ENCODE assay signal across 8 mouse cellular contexts in genomic region chr14:58071830-58072770, GRCm38 (mm10). TPM values are rescaled to one million over a fixed set of nuclear protein-coding genes. Genes with fewer than 3 reads are reported as not detected.
DNase-seq lines count a peak whose midpoint lies in the region; ATAC-seq and TF ChIP-seq lines count a peak whose summit lies in the region.

No protein-coding gene starts in this region.

- ATAC-seq in embryonic facial prominence, embryonic 11.5 days (replicated peaks; ENCODE audit: insufficient number of reproducible peaks, low FRiP score, low TSS enrichment, low read depth): peak; percentile 75; the same call in 1 of the 2 replicates
- peak; percentile 79 for ATAC-seq in limb, embryonic 14.5 days (ENCODE audit: low FRiP score, low read depth)
- ATAC-seq in midbrain, embryonic 13.5 days: peak; percentile 83

- WGBS in embryonic facial prominence, embryonic 11.5 days: under 1% methylated on average over 83 of the region's 85 CpGs
- WGBS in heart, embryonic 10.5 days: under 1% methylated on average over 85 of the region's 85 CpGs
- WGBS in limb, embryonic 14.5 days: under 1% methylated on average over 67 of the region's 85 CpGs
- WGBS in midbrain, embryonic 13.5 days: under 1% methylated on average over 85 of the region's 85 CpGs

- H3K4me1 ChIP-seq in embryonic facial prominence, embryonic 11.5 days (ENCODE audit: control insufficient read depth, insufficient read depth, low read length): peaks cover 11% of the 10 kb centered on the region; the same call in 1 of the 2 replicates
- H3K4me1 ChIP-seq in heart, embryonic 10.5 days: peaks cover 48% of the 10 kb centered on the region
- peaks cover 28% of the 10 kb centered on the region for H3K4me1 ChIP-seq in limb, embryonic 14.5 days (ENCODE audit: control insufficient read depth, insufficient read depth, low read length)
- peaks cover 52% of the 10 kb centered on the region for H3K4me1 ChIP-seq in midbrain, embryonic 13.5 days (replicated peaks)

- peak overlapping the region; percentile 92 for H3K4me2 ChIP-seq in embryonic facial prominence, embryonic 11.5 days (ENCODE audit: low read depth, low read length)
- peak overlapping the region; percentile 97 for H3K4me2 ChIP-seq in limb, embryonic 14.5 days (replicated peaks; ENCODE audit: low read depth, low read length, severe bottlenecking)
- peak overlapping the region; percentile 98 for H3K4me2 ChIP-seq in midbrain, embryonic 13.5 days (replicated peaks)

- DNase-seq in spleen, adult 18-20 months: peak; percentile 22 to 63
- DNase-seq in spleen, adult 12 weeks (ENCODE audit: low spot score): no peak
- peak; percentile 87 for DNase-seq in embryonic facial prominence, embryonic 11.5 days (ENCODE audit: low spot score)
- no peak for DNase-seq in heart, embryonic 10.5 days (ENCODE audit: low spot score)
- DNase-seq in kidney, adult 8-10 months: peak; percentile 67 to 74
- peak; percentile 74 for DNase-seq in limb, embryonic 14.5 days (ENCODE audit: low spot score)
- peak; percentile 36 to 40 for DNase-seq in spleen, postnatal 36 days (ENCODE audit: low spot score in 2 of 2)

- H3K9me3 ChIP-seq in embryonic facial prominence, embryonic 11.5 days (replicated peaks; ENCODE audit: control insufficient read depth, low read length): no peaks in the 10 kb centered on the region
- no peaks in the 10 kb centered on the region for H3K9me3 ChIP-seq in heart, embryonic 10.5 days
- no peaks in the 10 kb centered on the region for H3K9me3 ChIP-seq in limb, embryonic 14.5 days (ENCODE audit: control insufficient read depth, low read length)
- H3K9me3 ChIP-seq in midbrain, embryonic 13.5 days: no peaks in the 10 kb centered on the region

- H3K9ac ChIP-seq in embryonic facial prominence, embryonic 11.5 days (replicated peaks; ENCODE audit: low read length): peak overlapping the region; percentile 44
- peak overlapping the region; percentile 56 for H3K9ac ChIP-seq in limb, embryonic 14.5 days (ENCODE audit: low read depth, low read length, severe bottlenecking)
- H3K9ac ChIP-seq in midbrain, embryonic 13.5 days (replicated peaks): peak overlapping the region; percentile 63

- peak overlapping the region; percentile 53 for H3K4me3 ChIP-seq in embryonic facial prominence, embryonic 11.5 days (ENCODE audit: low read depth, low read length)
- peak overlapping the region; percentile 72 for H3K4me3 ChIP-seq in heart, embryonic 10.5 days
- H3K4me3 ChIP-seq in limb, embryonic 14.5 days (replicated peaks; ENCODE audit: low read length): peak overlapping the region; percentile 55
- peak overlapping the region; percentile 68 for H3K4me3 ChIP-seq in midbrain, embryonic 13.5 days (replicated peaks)

- TF ChIP-seq POLR2A in limb, embryonic 14.5 days (IDR thresholded peaks at IDR 0.05; ENCODE audit: borderline replicate concordance, extremely low read depth, insufficient read depth, insufficient read length): no peak

- no peaks in the 10 kb centered on the region for H3K36me3 ChIP-seq in embryonic facial prominence, embryonic 11.5 days (replicated peaks; ENCODE audit: control insufficient read depth, insufficient read depth, low read depth, low read length)
- no peaks in the 10 kb centered on the region for H3K36me3 ChIP-seq in heart, embryonic 10.5 days
- H3K36me3 ChIP-seq in limb, embryonic 14.5 days (ENCODE audit: control insufficient read depth, insufficient read depth, low read length): no peaks in the 10 kb centered on the region
- H3K36me3 ChIP-seq in midbrain, embryonic 13.5 days: no peaks in the 10 kb centered on the region

- H3K27ac ChIP-seq in embryonic facial prominence, embryonic 11.5 days (replicated peaks; ENCODE audit: low read depth, low read length): no peak overlapping the region
- H3K27ac ChIP-seq in heart, embryonic 10.5 days: peak overlapping the region; percentile 90
- H3K27ac ChIP-seq in limb, embryonic 14.5 days (replicated peaks; ENCODE audit: low read depth, low read length): peak overlapping the region; percentile 52; the same call in 1 of the 2 replicates
- 0 out of 2 replicates have a peak overlapping the region, but pooled peaks have one; percentile 35 for H3K27ac ChIP-seq in midbrain, embryonic 13.5 days

- peaks cover 54% of the 10 kb centered on the region for H3K27me3 ChIP-seq in embryonic facial prominence, embryonic 11.5 days (ENCODE audit: control insufficient read depth, insufficient read depth, low read length)
- peaks cover 72% of the 10 kb centered on the region for H3K27me3 ChIP-seq in heart, embryonic 10.5 days (ENCODE audit: insufficient read depth, poor library complexity, severe bottlenecking)
- H3K27me3 ChIP-seq in limb, embryonic 14.5 days (ENCODE audit: control insufficient read depth, insufficient read depth, low read length): peaks cover 63% of the 10 kb centered on the region
- H3K27me3 ChIP-seq in midbrain, embryonic 13.5 days: peaks cover 74% of the 10 kb centered on the region

RNA-seq across cellular contexts. Expression of gene Fgf9, which starts 1.8 kb away (rescaled TPM):
- polyA plus RNA-seq in embryonic facial prominence, embryonic 11.5 days (2014; fragmentation: Nextera tagmentation; extraction: Ambion mirVana): 7.5 and 8.5 TPM in 2 replicates
- 5.4 and 9.0 TPM in 2 replicates for polyA plus RNA-seq in heart, embryonic 10.5 days (2016; fragmentation: Nextera tagmentation; extraction: Ambion mirVana)
- polyA plus RNA-seq in limb, embryonic 14.5 days (2012; rRNA removed): 5.2 and 5.3 TPM in 2 replicates
- polyA plus RNA-seq in limb, embryonic 14.5 days (2014; fragmentation: Nextera tagmentation; extraction: Ambion mirVana): 10.2 and 10.4 TPM in 2 replicates
- 8.4 and 11.0 TPM in 2 replicates for polyA plus RNA-seq in midbrain, embryonic 13.5 days (2015; fragmentation: Nextera tagmentation; extraction: Ambion mirVana)

Comparison
In these comparisons a context has a peak if more than half of its experiments do, and no peak if none do; other contexts are left out.
1. DNase-seq: peak in spleen, adult 18-20 months (2 of 2), embryonic facial prominence, embryonic 11.5 days (single experiment), kidney, adult 8-10 months (2 of 2), limb, embryonic 14.5 days (single experiment) and spleen, postnatal 36 days (2 of 2); none in spleen, adult 12 weeks (single experiment) and heart, embryonic 10.5 days (single experiment).
2. Peak in every context shown above with its lines, with median percentiles within 50 percentile points of each other: ATAC-seq, H3K4me2 ChIP-seq, H3K4me3 ChIP-seq and H3K9ac ChIP-seq.